8 mouse cellular contexts compared by ENCODE assay signal in the genomic region with DNA sequence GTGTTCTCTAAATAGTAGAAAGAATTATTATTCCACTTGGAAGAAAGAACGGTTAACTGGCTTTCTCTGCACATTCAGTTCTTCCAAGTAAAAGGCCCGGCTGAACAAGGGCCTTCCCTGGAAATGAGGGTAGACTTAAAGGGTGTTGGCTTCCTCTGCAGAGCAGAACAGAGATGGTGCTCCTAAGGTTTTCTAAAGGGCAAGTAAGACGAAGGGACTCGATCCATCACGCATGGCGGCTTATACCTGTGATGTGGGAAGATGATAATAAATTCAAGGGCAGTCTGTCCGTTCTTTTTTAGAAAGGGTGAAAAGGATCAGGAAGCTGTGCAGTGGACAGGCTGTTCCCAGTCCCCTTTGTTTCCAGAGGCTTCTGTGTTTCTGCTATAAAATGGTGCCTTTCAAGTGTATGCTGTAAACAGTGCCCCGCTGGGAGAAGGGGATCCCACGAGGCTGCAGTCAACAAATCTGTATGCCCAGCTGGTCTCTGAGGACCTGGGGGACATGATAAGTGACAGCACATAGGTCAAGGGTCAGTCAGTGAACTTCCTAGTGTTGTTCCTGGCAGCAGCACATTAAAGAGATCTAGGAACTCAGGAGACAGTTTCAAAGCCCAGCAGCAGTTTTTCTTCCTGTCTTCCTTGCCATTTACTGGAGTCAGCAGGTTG. TPM values are rescaled to one million over a fixed set of nuclear protein-coding genes. Genes with fewer than 3 reads are reported as not detected.
DNase-seq lines count a peak whose midpoint lies in the region; ATAC-seq lines count a peak whose summit lies in the region.

No protein-coding gene starts in this region.

- H3K27ac ChIP-seq in forebrain, embryonic 10.5 days = peak overlapping the region; percentile 26; the same call in 1 of the 2 replicates
- H3K27ac ChIP-seq in forebrain, embryonic 12.5 days = no peak overlapping the region
- no peak overlapping the region for H3K27ac ChIP-seq in neural tube, embryonic 12.5 days

- no peak for ATAC-seq in forebrain, embryonic 12.5 days (ENCODE audit: low FRiP score)
- peak; percentile 81 for ATAC-seq in neural tube, embryonic 12.5 days (ENCODE audit: low FRiP score, low read depth)
- no peak for ATAC-seq in cerebellum, adult (ENCODE audit: insufficient number of reproducible peaks, low FRiP score, low TSS enrichment)

- 60% methylated on average over 9 of the region's 9 CpGs for WGBS in forebrain, embryonic 10.5 days
- WGBS in forebrain, embryonic 12.5 days = 54% methylated on average over 9 of the region's 9 CpGs
- WGBS in neural tube, embryonic 12.5 days = 8% methylated on average over 9 of the region's 9 CpGs

- no peak overlapping the region for H3K4me2 ChIP-seq in forebrain, embryonic 12.5 days
- H3K4me2 ChIP-seq in neural tube, embryonic 12.5 days (replicated peaks) = no peak overlapping the region

- H3K36me3 ChIP-seq in forebrain, embryonic 10.5 days (replicated peaks) = no peaks in the 10 kb centered on the region
- no peaks in the 10 kb centered on the region for H3K36me3 ChIP-seq in forebrain, embryonic 12.5 days (replicated peaks)
- no peaks in the 10 kb centered on the region for H3K36me3 ChIP-seq in neural tube, embryonic 12.5 days

- no peak overlapping the region for H3K9ac ChIP-seq in forebrain, embryonic 12.5 days
- no peak overlapping the region for H3K9ac ChIP-seq in neural tube, embryonic 12.5 days

- H3K4me1 ChIP-seq in forebrain, embryonic 10.5 days = peaks cover 8% of the 10 kb centered on the region
- H3K4me1 ChIP-seq in forebrain, embryonic 12.5 days = no peaks in the 10 kb centered on the region
- H3K4me1 ChIP-seq in neural tube, embryonic 12.5 days = peaks cover 3% of the 10 kb centered on the region; the same call in 1 of the 2 replicates

- DNase-seq in forebrain, embryonic 10.5 days (ENCODE audit: extremely low spot score, low spot score) = no peak
- peak; percentile 8 to 19 for DNase-seq in right cerebral cortex, postnatal 36 days (ENCODE audit: low spot score in 2 of 2)
- DNase-seq in right cerebral cortex, adult 2 months (ENCODE audit: low spot score in 2 of 2) = no peak
- DNase-seq in layer of hippocampus, postnatal 14 days (ENCODE audit: low spot score in 2 of 2) = peak; percentile 4 to 42
- DNase-seq in right cerebral cortex, postnatal 25 days = no peak

- no peaks in the 10 kb centered on the region for H3K9me3 ChIP-seq in forebrain, embryonic 10.5 days
- H3K9me3 ChIP-seq in forebrain, embryonic 12.5 days = no peaks in the 10 kb centered on the region
- no peaks in the 10 kb centered on the region for H3K9me3 ChIP-seq in neural tube, embryonic 12.5 days

- H3K4me3 ChIP-seq in forebrain, embryonic 10.5 days = no peak overlapping the region
- H3K4me3 ChIP-seq in forebrain, embryonic 12.5 days (replicated peaks) = no peak overlapping the region
- H3K4me3 ChIP-seq in neural tube, embryonic 12.5 days = no peak overlapping the region

- H3K27me3 ChIP-seq in forebrain, embryonic 10.5 days (ENCODE audit: poor library complexity, severe bottlenecking) = no peaks in the 10 kb centered on the region
- no peaks in the 10 kb centered on the region for H3K27me3 ChIP-seq in forebrain, embryonic 12.5 days
- H3K27me3 ChIP-seq in neural tube, embryonic 12.5 days (replicated peaks) = no peaks in the 10 kb centered on the region

RNA-seq across cellular contexts. Expression of gene Selenop, which starts 36.0 kb away (rescaled TPM):
- polyA plus RNA-seq in forebrain, embryonic 10.5 days (2016; fragmentation: Nextera tagmentation; extraction: Ambion mirVana) = 43.6 and 44.7 TPM in 2 replicates
- polyA plus RNA-seq in forebrain, embryonic 12.5 days (2016; fragmentation: Nextera tagmentation; extraction: Ambion mirVana) = 35.4 and 42.5 TPM in 2 replicates
- total RNA-seq in layer of hippocampus, postnatal 14 days (2021) = 100 to 1,000 TPM; 337 to 401 TPM
- 88.0 and 94.4 TPM in 2 replicates for polyA plus RNA-seq in neural tube, embryonic 12.5 days (2016; fragmentation: Nextera tagmentation; extraction: Ambion mirVana)

Comparison
In these comparisons a context has a peak if more than half of its experiments do, and no peak if none do; other contexts are left out.
1. DNase-seq: peak in right cerebral cortex, postnatal 36 days (2 of 2) and layer of hippocampus, postnatal 14 days (2 of 2); none in forebrain, embryonic 10.5 days (single experiment), right cerebral cortex, adult 2 months (0 of 2) and right cerebral cortex, postnatal 25 days (single experiment).